Mouse (Mus musculus) right cerebral cortex, postnatal 25 days (tissue): ENCODE results near the gene Psmd13.

Source experiments
- DNase-seq: peaks from one replicate; pipeline ENCODE4 v3.0.0; 2022

Psmd13 gene

GRCm38 (mm10) chr7:140881696-140882468, at the start of gene Psmd13, which contains the start of gene Sirt3:
TSS of gene Psmd13 (plus strand) at chr7:140881968.
TSS of gene Sirt3 (minus strand) at chr7:140882309.
- peak; percentile 94 for DNase-seq

- DNase-seq, result no peak
Observed at GRCm38 (mm10) chr7:140833341-140833740, 48.4 kb upstream of the Psmd13 start.

GRCm38 (mm10) chr7:140834968-140835757, 46.6 kb upstream of the Psmd13 start, which contains the start of gene Urah:
TSS of gene Urah (plus strand) at chr7:140835018.
- no peak for DNase-seq

- no peak for DNase-seq
Observed at GRCm38 (mm10) chr7:140835758-140836087, 46.0 kb upstream of the Psmd13 start.

- peak; percentile 51 for DNase-seq
Observed at GRCm38 (mm10) chr7:140836243-140837115, 45.3 kb upstream of the Psmd13 start.

- DNase-seq, result no peak
Observed at GRCm38 (mm10) chr7:140839556-140839955, 42.2 kb upstream of the Psmd13 start.

- no peak for DNase-seq
Observed at GRCm38 (mm10) chr7:140840750-140841735, 40.7 kb upstream of the Psmd13 start.

GRCm38 (mm10) chr7:140843806-140844205, 38.0 kb upstream of the Psmd13 start:
- no peak for DNase-seq

- peak; percentile 81 for DNase-seq
Observed at GRCm38 (mm10) chr7:140844905-140845665, 36.7 kb upstream of the Psmd13 start, which contains the start of gene Scgb1c1. TSS of gene Scgb1c1 (plus strand) at chr7:140845547.

- DNase-seq, result no peak
Observed at GRCm38 (mm10) chr7:140845683-140846082, 36.1 kb upstream of the Psmd13 start.

- no peak for DNase-seq
Observed at GRCm38 (mm10) chr7:140846676-140847075, 35.1 kb upstream of the Psmd13 start.

GRCm38 (mm10) chr7:140847755-140848580, 33.8 kb upstream of the Psmd13 start, which contains the start of gene Odf3:
TSS of gene Odf3 (plus strand) at chr7:140847805.
- DNase-seq, result no peak

GRCm38 (mm10) chr7:140848591-140848990, 33.2 kb upstream of the Psmd13 start:
- no peak for DNase-seq

GRCm38 (mm10) chr7:140851916-140852315, 29.9 kb upstream of the Psmd13 start:
- no peak for DNase-seq

- DNase-seq, result no peak
Observed at GRCm38 (mm10) chr7:140853386-140853785, 28.4 kb upstream of the Psmd13 start.

GRCm38 (mm10) chr7:140854483-140854882, 27.3 kb upstream of the Psmd13 start:
- DNase-seq, result no peak

- DNase-seq, result no peak
Observed at GRCm38 (mm10) chr7:140855181-140855580, 26.6 kb upstream of the Psmd13 start.

- DNase-seq, result peak; percentile 81
Observed at GRCm38 (mm10) chr7:140855860-140856784, 25.6 kb upstream of the Psmd13 start, which contains the start of gene Gm45785. TSS of gene Gm45785 (minus strand) at chr7:140856331.
